Mouse (Mus musculus) cerebellum, postnatal 14 days (tissue): ENCODE results near the gene Hook1.
A peak's percentile ranks its signal among the peaks of the same experiment; 100 is the strongest.
"Not testable (repeated sequence)": the region's sequence is repeated elsewhere in the genome, so short reads cannot be mapped to it uniquely, and the experiment has no call there.

Source experiments
- DNase-seq, 2 experiments: peaks; one replicate each; pipeline ENCODE4 v3.0.0; 2021; ENCODE audit warnings: mixed read lengths in 2 of 2

The Hook1 gene

GRCm38 (mm10) chr4:95966928-95967724, at the start of gene Hook1:
Hook1 (plus strand) TSS chr4:95967240.
- peak; percentile 99 to 100 for DNase-seq

- no peak for DNase-seq
These were observed 49.3 kb upstream of the Hook1 start for GRCm38 (mm10) chr4:95917703-95918102.

- no peak for DNase-seq
These were observed 46.6 kb upstream of the Hook1 start for GRCm38 (mm10) chr4:95920448-95920847.

GRCm38 (mm10) chr4:95924210-95925184, 42.5 kb upstream of the Hook1 start:
- peak; percentile 83 to 89 for DNase-seq

GRCm38 (mm10) chr4:95928846-95929245, 38.2 kb upstream of the Hook1 start:
- no peak for DNase-seq

GRCm38 (mm10) chr4:95929936-95930335, 37.1 kb upstream of the Hook1 start:
- no peak for DNase-seq

GRCm38 (mm10) chr4:95931331-95931730, 35.7 kb upstream of the Hook1 start:
- no peak for DNase-seq

GRCm38 (mm10) chr4:95933801-95934356, 33.2 kb upstream of the Hook1 start:
- no peak for DNase-seq

- DNase-seq, result no peak
These were observed 32.5 kb upstream of the Hook1 start for GRCm38 (mm10) chr4:95934384-95935035.

- no peak for DNase-seq
These were observed 28.3 kb upstream of the Hook1 start for GRCm38 (mm10) chr4:95938701-95939100.

- no peak for DNase-seq
These were observed 19.1 kb upstream of the Hook1 start for GRCm38 (mm10) chr4:95947896-95948295.

- DNase-seq, result no peak
These were observed 13.7 kb upstream of the Hook1 start for GRCm38 (mm10) chr4:95953328-95953727.

- DNase-seq, result not testable (repeated sequence)
These were observed 15.2 kb downstream of the Hook1 start for GRCm38 (mm10) chr4:95982221-95982620.

- no peak for DNase-seq
These were observed 49.8 kb downstream of the Hook1 start for GRCm38 (mm10) chr4:96016875-96017274.

- DNase-seq, result peak in 1 of 2 experiments; percentile 6
These were observed 55.8 kb downstream of the Hook1 start for GRCm38 (mm10) chr4:96022803-96023202.

GRCm38 (mm10) chr4:96028412-96028811, 61.4 kb downstream of the Hook1 start:
- DNase-seq, result peak; percentile 3 to 7

GRCm38 (mm10) chr4:96060106-96060505, 93.1 kb downstream of the Hook1 start:
- no peak for DNase-seq

- no peak for DNase-seq
These were observed 95.0 kb downstream of the Hook1 start for GRCm38 (mm10) chr4:96062045-96062444.
